Mouse (Mus musculus) CH12.LX (cell line): ENCODE results near the gene Xylt1. TPM values are rescaled to one million over a fixed set of nuclear protein-coding genes. Genes with fewer than 3 reads are reported as not detected.

ENCODE experiments used
- DNase-seq: peaks from one replicate; pipeline ENCODE4 v3.0.0-alpha.2; 2013; ENCODE audit errors: extremely low read depth
- H3K27ac ChIP-seq: 2 replicates; pipeline ENCODE4 v1.5.1; 2012; ENCODE audit warnings: low read depth, mild to moderate bottlenecking, control low read depth, moderate library complexity; ENCODE audit not compliant: insufficient read depth
- H3K27me3 ChIP-seq: replicated peaks from 2 replicates; pipeline ENCODE3; 2012; ENCODE audit warnings: inconsistent platforms
- H3K36me3 ChIP-seq, 2 experiments: replicated peaks in 1 of 2; 2 replicates each; pipeline versions ENCODE3 to v1.6.1; 2012; ENCODE audit warnings: inconsistent platforms in 1 of 2, low read length in 1 of 2, mild to moderate bottlenecking in 1 of 2, mixed read lengths in 1 of 2, moderate library complexity in 1 of 2; ENCODE audit not compliant: control insufficient read depth in 1 of 2, insufficient read depth in 1 of 2
- H3K4me1 ChIP-seq, 2 experiments: 2 replicates each; pipeline ENCODE4 v1.6.1; 2012; ENCODE audit warnings: inconsistent platforms in 1 of 2, moderate library complexity in 1 of 2; ENCODE audit not compliant: insufficient read depth in 2 of 2, control insufficient read depth in 1 of 2
- H3K4me2 ChIP-seq: 2 replicates; pipeline ENCODE4 v1.6.1; 2012; ENCODE audit warnings: low read depth, mild to moderate bottlenecking, control low read depth; ENCODE audit not compliant: poor library complexity, insufficient read depth, severe bottlenecking
- H3K4me3 ChIP-seq, 3 experiments: fragments of 150-350 bp in 1 of 3; sonication (generic) in 1 of 3; replicated peaks in 1 of 3; 2 replicates each; pipeline versions ENCODE3 to v1.5.1; 2011 to 2012; ENCODE audit warnings: low read depth in 2 of 3, low read length in 2 of 3, mild to moderate bottlenecking in 2 of 3, moderate library complexity in 2 of 3, control low read depth in 1 of 3, improper control_type of control experiment in 1 of 3, inconsistent platforms in 1 of 3, mixed read lengths in 1 of 3; ENCODE audit not compliant: poor library complexity in 1 of 3
- H3K79me2 ChIP-seq: replicated peaks from 2 replicates; pipeline ENCODE4 v1.6.1; 2012; ENCODE audit warnings: mild to moderate bottlenecking, moderate library complexity; ENCODE audit not compliant: control insufficient read depth, poor library complexity, insufficient read depth, severe bottlenecking; ENCODE audit errors: extremely low read depth
- H3K9ac ChIP-seq: 2 replicates; pipeline ENCODE4 v1.6.1; 2012; ENCODE audit warnings: low read depth, mild to moderate bottlenecking, control low read depth, moderate library complexity; ENCODE audit not compliant: insufficient read depth
- H3K9me3 ChIP-seq: replicated peaks from 2 replicates; pipeline ENCODE3; 2012; ENCODE audit warnings: low read length, inconsistent platforms, mixed read lengths
- BHLHE40 ChIP-seq: IDR thresholded peaks from 2 replicates; pipeline ENCODE4 v1.6.1; 2011; ENCODE audit warnings: mild to moderate bottlenecking, low read depth, low read length, improper control_type of control experiment
- CHD1 ChIP-seq: IDR thresholded peaks from 2 replicates; pipeline ENCODE4 v1.6.1; 2012; ENCODE audit warnings: low read depth, low read length, improper control_type of control experiment, inconsistent platforms
- E2F4 ChIP-seq: IDR thresholded peaks from 2 replicates; pipeline ENCODE4 v1.6.1; 2011; ENCODE audit warnings: low read depth, low read length, improper control_type of control experiment; ENCODE audit not compliant: insufficient replicate concordance
- HCFC1 ChIP-seq: IDR thresholded peaks from 2 replicates; pipeline ENCODE4 v1.6.1; 2012; ENCODE audit warnings: low read depth, mild to moderate bottlenecking, inconsistent platforms, low read length, improper control_type of control experiment
- IRF4 ChIP-seq: IDR thresholded peaks from 2 replicates; pipeline ENCODE4 v1.6.1; 2014; ENCODE audit warnings: low read depth, mild to moderate bottlenecking, inconsistent platforms, low read length, improper control_type of control experiment
- MAFK ChIP-seq: IDR thresholded peaks from 2 replicates; pipeline ENCODE4 v1.6.1; 2011; ENCODE audit warnings: low read length, improper control_type of control experiment; ENCODE audit not compliant: insufficient replicate concordance
- MXI1 ChIP-seq: IDR thresholded peaks from 2 replicates; pipeline ENCODE4 v1.6.1; 2011; ENCODE audit warnings: mild to moderate bottlenecking, low read depth, low read length, improper control_type of control experiment
- MYC ChIP-seq: IDR thresholded peaks from 2 replicates; pipeline ENCODE4 v1.6.1; 2011; ENCODE audit warnings: low read depth, mild to moderate bottlenecking, improper control_type of control experiment, low read length
- NELFE ChIP-seq: IDR thresholded peaks from 2 replicates; pipeline ENCODE4 v1.6.1; 2011; ENCODE audit warnings: low read depth, low read length, improper control_type of control experiment
- NRF1 ChIP-seq: IDR thresholded peaks from 2 replicates; pipeline ENCODE4 v1.6.1; 2014; ENCODE audit warnings: low read depth, mild to moderate bottlenecking, inconsistent platforms, low read length, improper control_type of control experiment, moderate library complexity
- RAD21 ChIP-seq: IDR thresholded peaks from 2 replicates; pipeline ENCODE4 v1.6.1; 2011; ENCODE audit warnings: low read depth, mild to moderate bottlenecking, low read length, improper control_type of control experiment, moderate library complexity
- RCOR1 ChIP-seq: conservative IDR thresholded peaks from 2 replicates; pipeline ENCODE4 v1.6.1; 2012; ENCODE audit warnings: low read depth, mild to moderate bottlenecking, inconsistent platforms, low read length, improper control_type of control experiment
- SIN3A ChIP-seq: IDR thresholded peaks from 2 replicates; pipeline ENCODE4 v1.6.1; 2012; ENCODE audit warnings: low read length, improper control_type of control experiment, inconsistent platforms
- TCF12 ChIP-seq: IDR thresholded peaks from 2 replicates; pipeline ENCODE4 v1.6.1; 2014; ENCODE audit warnings: low read depth, mild to moderate bottlenecking, inconsistent platforms, low read length, improper control_type of control experiment
- UBTF ChIP-seq: IDR thresholded peaks from 2 replicates; pipeline ENCODE4 v1.6.1; 2012; ENCODE audit warnings: low read depth, mild to moderate bottlenecking, inconsistent platforms, low read length, improper control_type of control experiment, moderate library complexity
- USF2 ChIP-seq: conservative IDR thresholded peaks from 2 replicates; pipeline ENCODE4 v1.6.1; 2011; ENCODE audit warnings: low read depth, low read length, improper control_type of control experiment
- ZKSCAN1 ChIP-seq: IDR thresholded peaks from 2 replicates; pipeline ENCODE4 v1.6.1; 2012; ENCODE audit warnings: low read depth, inconsistent platforms, low read length, improper control_type of control experiment, borderline replicate concordance
- ZMIZ1 ChIP-seq: IDR thresholded peaks from 2 replicates; pipeline ENCODE4 v1.6.1; 2012; ENCODE audit warnings: low read depth, mild to moderate bottlenecking, inconsistent platforms, low read length, improper control_type of control experiment
- dilution Hi-C: fragments of 300-500 bp; cut with MboI; formaldehyde crosslinking; loops from 2 replicates; pipeline ENCODE4 v1.14.3; 2020; ENCODE audit warnings: low sequenced_read_pairs; ENCODE audit not compliant: extremely low pct_unique_long_range_greater_than_20kb, extremely low pct_ligation_motif_present
- in situ Hi-C: fragments of 300-500 bp; cut with MboI; formaldehyde crosslinking; loops from 3 replicates; pipeline ENCODE4 v1.14.3; 2019; ENCODE audit warnings: low sequenced_read_pairs, low pct_ligation_motif_present, low pct_unique_long_range_greater_than_20kb, mixed read lengths
- polyA plus RNA-seq: library from polyadenylated mRNA; unstranded; fragments of >175 nt; gene quantifications from 2 replicates; pipeline ENCODE4 v1.2.1, GENCODE M21; 2012; ENCODE audit warnings: low read depth; ENCODE audit not compliant: insufficient read length
- total RNA-seq, 2 experiments: library from RNA; depleted of rRNA; stranded (reverse); fragments of 300-350 nt in 1 of 2; fragments of >200 nt in 1 of 2; gene quantifications; 2 replicates each; pipeline ENCODE4 v1.2.3; 2012 to 2014

Gene Xylt1
- total and polyA plus RNA-seq, 3 experiments, result 0.38 to 0.84 (median 0.38) TPM

DNA sequence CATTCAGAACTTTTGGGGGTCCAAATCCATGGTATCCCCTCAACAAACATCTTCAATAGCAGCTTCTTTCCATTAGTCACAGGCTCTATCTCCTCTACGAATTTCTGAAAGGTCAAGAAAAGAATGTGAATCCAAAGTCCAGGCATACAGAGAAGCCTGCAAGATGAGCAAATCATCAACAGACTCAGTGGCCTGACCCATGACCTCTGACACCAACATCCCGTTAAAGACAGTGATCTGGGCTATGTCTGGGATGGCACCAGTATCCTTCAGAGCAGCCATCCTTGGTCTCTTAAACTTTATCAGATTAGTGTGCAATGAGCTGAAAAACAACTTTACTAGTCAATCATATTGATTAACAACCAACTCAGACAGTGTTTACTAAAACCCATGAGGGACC is 163.3 kb downstream of the Xylt1 start:
- Histone ChIP-seq H3K9me3 (no peaks in the 10 kb centered on the region), H3K27me3 (no peaks in the 10 kb centered on the region), H3K4me2 (no peak overlapping the region), H3K36me3 (no peaks in the 10 kb centered on the region), H3K9ac (no peak overlapping the region), H3K27ac (no peak overlapping the region), H3K4me1 (peaks cover 0 to 12% of the 10 kb centered on the region in 2 experiments; a peak in 2 of 4 replicates), H3K4me3 (no peak overlapping the region), H3K79me2 (no peaks in the 10 kb centered on the region)
- dilution Hi-C loops (no loop called here), in situ Hi-C loops (no loop called here)
- DNase-seq, result no peak
- TF ChIP-seq MXI1 (no peak), MAFK (no peak), RCOR1 (no peak), CHD1 (no peak), IRF4 (no peak), ZMIZ1 (no peak), SIN3A (no peak), NRF1 (no peak), NELFE (no peak), BHLHE40 (no peak), RAD21 (no peak), MYC (no peak)

DNA sequence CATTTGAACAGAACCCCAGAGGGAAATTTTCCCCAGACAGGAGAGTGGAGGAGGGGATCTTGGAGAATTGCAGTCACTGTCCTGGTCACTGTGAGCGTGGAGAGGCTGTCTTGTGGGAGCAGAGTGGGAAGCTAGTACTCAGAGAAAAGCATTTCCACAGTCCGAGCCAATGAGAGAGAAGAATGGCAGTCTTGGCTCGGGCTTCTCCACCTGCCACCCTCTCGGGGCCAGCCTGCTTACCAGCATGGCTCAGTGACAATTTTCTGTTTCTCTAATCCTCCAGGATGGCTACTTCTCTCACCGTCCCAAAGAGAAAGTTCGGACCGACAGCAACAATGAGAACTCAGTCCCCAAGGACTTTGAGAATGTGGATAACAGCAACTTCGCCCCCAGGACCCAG is 167.5 kb downstream of the Xylt1 start:
- Histone ChIP-seq H3K9me3 (no peaks in the 10 kb centered on the region), H3K4me1 (peaks cover 0 to 6% of the 10 kb centered on the region in 2 experiments; a peak in 2 of 4 replicates), H3K27ac (no peak overlapping the region), H3K9ac (no peak overlapping the region), H3K4me3 (no peak overlapping the region), H3K79me2 (no peaks in the 10 kb centered on the region), H3K36me3 (no peaks in the 10 kb centered on the region), H3K4me2 (no peak overlapping the region), H3K27me3 (no peaks in the 10 kb centered on the region)
- dilution Hi-C loops (no loop called here), in situ Hi-C loops (no loop called here)
- no peak for DNase-seq
- no peak for TF ChIP-seq USF2
- TF ChIP-seq E2F4, result no peak
- no peak for TF ChIP-seq HCFC1
- TF ChIP-seq TCF12, result no peak
- no peak for TF ChIP-seq UBTF
- TF ChIP-seq ZKSCAN1, result no peak
